Mouse (Mus musculus) right cerebral cortex, postnatal 25 days (tissue): ENCODE data around the gene Tjp3.

Experiments
- DNase-seq: peaks from one replicate; pipeline ENCODE4 v3.0.0; 2022

Gene Tjp3

GRCm38 (mm10) chr10:81291511-81292104 is at the start of gene Tjp3:
Gene Tjp3 (minus strand): TSS chr10:81291581.
- DNase-seq = no peak

- DNase-seq = no peak
Measured at GRCm38 (mm10) chr10:81340551-81341332, 49.4 kb upstream of the Tjp3 start.

GRCm38 (mm10) chr10:81336558-81336957 is 45.2 kb upstream of the Tjp3 start:
- DNase-seq = no peak

GRCm38 (mm10) chr10:81335393-81336340 is 44.3 kb upstream of the Tjp3 start:
- no peak for DNase-seq

- DNase-seq = no peak
Measured at GRCm38 (mm10) chr10:81334324-81334723, 42.9 kb upstream of the Tjp3 start.

- DNase-seq = no peak
Measured at GRCm38 (mm10) chr10:81332277-81332676, 40.9 kb upstream of the Tjp3 start.

GRCm38 (mm10) chr10:81330007-81330406 is 38.6 kb upstream of the Tjp3 start:
- no peak for DNase-seq

GRCm38 (mm10) chr10:81329194-81329975 is 38.0 kb upstream of the Tjp3 start:
- no peak for DNase-seq

- no peak for DNase-seq
Measured at GRCm38 (mm10) chr10:81328386-81328785, 37.0 kb upstream of the Tjp3 start, which contains the start of gene Tbxa2r. Gene Tbxa2r (plus strand): TSS chr10:81328731.

- DNase-seq = no peak
Measured at GRCm38 (mm10) chr10:81327959-81328358, 36.6 kb upstream of the Tjp3 start.

GRCm38 (mm10) chr10:81326858-81327257 is 35.5 kb upstream of the Tjp3 start:
- no peak for DNase-seq

- no peak for DNase-seq
Measured at GRCm38 (mm10) chr10:81325781-81326180, 34.4 kb upstream of the Tjp3 start.

- no peak for DNase-seq
Measured at GRCm38 (mm10) chr10:81325176-81325575, 33.8 kb upstream of the Tjp3 start.

GRCm38 (mm10) chr10:81323791-81324530 is 32.6 kb upstream of the Tjp3 start:
- no peak for DNase-seq

- DNase-seq = no peak
Measured at GRCm38 (mm10) chr10:81323141-81323775, 31.9 kb upstream of the Tjp3 start.

- no peak for DNase-seq
Measured at GRCm38 (mm10) chr10:81322444-81322843, 31.1 kb upstream of the Tjp3 start.

- no peak for DNase-seq
Measured at GRCm38 (mm10) chr10:81321436-81321835, 30.1 kb upstream of the Tjp3 start.

GRCm38 (mm10) chr10:81320550-81321347 is 29.4 kb upstream of the Tjp3 start, which contains the start of gene Cactin:
Gene Cactin (plus strand): TSS chr10:81321103.
- DNase-seq = peak; percentile 99

GRCm38 (mm10) chr10:81319741-81320549 is 28.6 kb upstream of the Tjp3 start:
- no peak for DNase-seq
